Mouse (Mus musculus): ENCODE data around the gene Gmeb1. TPM values are rescaled to one million over a fixed set of nuclear protein-coding genes. Genes with fewer than 3 reads are reported as not detected.
A peak's percentile ranks its signal among the peaks of the same experiment; 100 is the strongest.

The Gmeb1 gene
- total and polyA plus RNA-seq, 3 experiments: 7.9 to 19.3 (median 9.0) TPM

DNA sequence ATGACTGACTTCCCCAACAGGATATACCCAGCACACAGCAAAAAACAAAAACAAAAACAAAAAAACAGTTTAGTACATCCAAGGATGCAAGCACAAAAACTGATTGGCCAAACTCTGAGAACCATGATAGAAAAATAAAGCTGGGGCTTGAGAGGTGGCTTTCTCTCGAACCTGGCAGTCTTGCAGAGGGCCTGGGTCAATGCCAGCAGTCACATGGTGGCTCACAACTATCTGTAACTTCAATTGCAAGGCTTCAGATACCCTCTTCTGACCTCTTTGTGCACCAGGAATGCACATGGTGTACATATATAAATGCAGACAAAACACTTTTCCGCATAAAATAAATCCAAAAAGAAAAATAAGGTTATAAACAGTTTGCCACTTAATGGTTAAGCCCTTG, 11.8 kb upstream of the Gmeb1 start:
- TF ChIP-seq ZMIZ1 (IDR thresholded peaks at IDR 0.05; ENCODE audit: low read depth, low read length): peak; percentile 54; the same call in 1 of the 2 replicates
- TF ChIP-seq USF1 (IDR thresholded peaks at IDR 0.05; ENCODE audit: low read depth, low read length): 0 out of 2 replicates have a peak, but pooled peaks have one; percentile 6
- TF ChIP-seq MAX (IDR thresholded peaks at IDR 0.05; ENCODE audit: low read length): peak; percentile 50; the same call in 1 of the 2 replicates
- peak; percentile 74 for TF ChIP-seq MYC (IDR thresholded peaks at IDR 0.05; ENCODE audit: low read depth, low read length)
- no peak for TF ChIP-seq ETS1 (conservative IDR thresholded peaks at IDR 0.05; ENCODE audit: low read depth, low read length)
- no peak for TF ChIP-seq ZKSCAN1 (IDR thresholded peaks at IDR 0.05; ENCODE audit: borderline replicate concordance, low read depth, low read length)
- H3K27ac ChIP-seq (ENCODE audit: insufficient read depth, low read depth): no peak overlapping the region
- in situ Hi-C loops (cut with MboI; ENCODE audit: low pct_ligation_motif_present, low pct_unique_long_range_greater_than_20kb, low sequenced_read_pairs): no loop called here

DNA sequence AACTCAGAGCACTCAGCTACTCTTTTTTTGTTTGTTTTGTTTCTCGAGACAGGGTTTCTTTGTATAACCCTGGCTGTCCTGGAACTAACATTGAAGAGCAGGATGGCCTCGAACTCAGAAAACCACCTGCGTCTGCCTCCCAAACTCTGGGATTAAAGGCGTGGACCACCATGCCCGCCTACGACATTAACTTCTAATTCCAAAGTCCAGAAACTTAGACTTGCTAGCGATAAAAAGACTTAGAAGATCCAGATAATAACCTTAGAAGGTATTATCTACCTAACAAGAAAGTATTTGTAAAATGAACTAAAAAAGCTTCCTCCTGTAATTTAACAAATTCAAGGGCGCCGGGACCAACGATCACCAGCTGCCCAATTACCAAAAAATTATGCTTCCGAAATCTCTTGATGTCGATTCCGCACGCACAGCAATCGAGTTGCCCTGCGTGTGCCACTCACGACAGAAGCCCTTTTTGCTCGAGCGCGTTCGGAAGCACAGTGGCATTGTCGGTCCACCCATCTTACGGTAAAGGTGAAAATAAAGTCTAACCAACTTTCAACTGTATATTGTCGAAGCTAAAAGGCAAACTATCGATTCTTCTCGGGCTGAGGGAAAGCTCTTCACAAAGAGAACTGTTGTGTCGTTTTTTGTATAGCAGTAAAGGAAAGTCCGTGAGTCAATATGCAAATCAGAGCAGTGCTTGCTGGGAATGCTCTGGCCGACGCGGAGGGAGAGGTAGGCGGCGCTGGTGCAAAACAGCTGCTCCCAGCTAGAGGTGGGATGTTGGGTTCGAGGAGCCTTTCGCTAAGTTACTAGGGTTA, 8.5 kb upstream of the Gmeb1 start:
- Histone ChIP-seq H3K9me3 (replicated peaks; ENCODE audit: low read length) (peaks cover 2% of the 10 kb centered on the region), H3K27me3 (replicated peaks) (no peaks in the 10 kb centered on the region), H3K4me2 (ENCODE audit: insufficient read depth, low read depth, poor library complexity, severe bottlenecking) (peak overlapping the region; percentile 47), H3K4me1 (ENCODE audit: control insufficient read depth in 1 of 2, insufficient read depth in 2 of 2) (peaks cover 0 to 21% of the 10 kb centered on the region in 2 experiments; a peak in 2 of 4 replicates), H3K79me2 (replicated peaks; ENCODE audit: control insufficient read depth, extremely low read depth, insufficient read depth, poor library complexity, severe bottlenecking) (peaks cover 9% of the 10 kb centered on the region), H3K27ac (ENCODE audit: insufficient read depth, low read depth) (peak overlapping the region; percentile 87), H3K9ac (ENCODE audit: insufficient read depth, low read depth) (peak overlapping the region; percentile 29; the same call in 1 of the 2 replicates), H3K4me3 (replicated peaks in 1 of 3; ENCODE audit: low read depth in 2 of 3, low read length in 2 of 3, poor library complexity in 1 of 3) (peak overlapping the region in 1 of 3 experiments; percentile 15), H3K36me3 (replicated peaks in 1 of 2; ENCODE audit: control insufficient read depth in 1 of 2, insufficient read depth in 1 of 2, low read length in 1 of 2) (peaks cover 0 to 14% of the 10 kb centered on the region in 2 experiments)
- peak; percentile 97 for DNase-seq (ENCODE audit: extremely low read depth)
- dilution Hi-C loops (cut with MboI; ENCODE audit: extremely low pct_ligation_motif_present, extremely low pct_unique_long_range_greater_than_20kb, low sequenced_read_pairs) (no loop called here), in situ Hi-C loops (cut with MboI; ENCODE audit: low pct_ligation_motif_present, low pct_unique_long_range_greater_than_20kb, low sequenced_read_pairs) (loop anchor here (5.0 kb wide), 1 partner anchor 88 kb away; no protein-coding TSS in a partner anchor)
- TF ChIP-seq TBP (conservative IDR thresholded peaks at IDR 0.05; ENCODE audit: low read depth, low read length): peak; percentile 99
- TF ChIP-seq USF2 (conservative IDR thresholded peaks at IDR 0.05; ENCODE audit: low read depth, low read length): no peak; the same call in 1 of the 2 replicates
- TF ChIP-seq NRF1 (IDR thresholded peaks at IDR 0.05; ENCODE audit: low read depth, low read length): peak; percentile 39
- no peak for TF ChIP-seq USF1 (IDR thresholded peaks at IDR 0.05; ENCODE audit: low read depth, low read length)
- no peak; the same call in 1 of the 2 replicates for TF ChIP-seq JUN (IDR thresholded peaks at IDR 0.05; ENCODE audit: insufficient read depth, low read depth, low read length)
- TF ChIP-seq KAT2A (IDR thresholded peaks at IDR 0.05; ENCODE audit: insufficient replicate concordance, low read length): no peak
- TF ChIP-seq MAZ (IDR thresholded peaks at IDR 0.05; ENCODE audit: low read depth, low read length): peak; percentile 73
- TF ChIP-seq ZC3H11A (IDR thresholded peaks at IDR 0.05; ENCODE audit: low read depth, low read length): no peak; the same call in 1 of the 2 replicates
- peak; percentile 95 for TF ChIP-seq POLR2A (IDR thresholded peaks at IDR 0.05; ENCODE audit: low read depth, low read length)
- TF ChIP-seq TCF12 (IDR thresholded peaks at IDR 0.05; ENCODE audit: low read depth, low read length): peak; percentile 94
- no peak; the same call in 1 of the 2 replicates for TF ChIP-seq CHD2 (IDR thresholded peaks at IDR 0.05; ENCODE audit: low read length)
- TF ChIP-seq JUND (conservative IDR thresholded peaks at IDR 0.05; ENCODE audit: low read depth, low read length): peak; percentile 80
- TF ChIP-seq RAD21 (IDR thresholded peaks at IDR 0.05; ENCODE audit: low read depth, low read length): peak; percentile 39
- TF ChIP-seq ELF1 (IDR thresholded peaks at IDR 0.05; ENCODE audit: low read depth, low read length): peak; percentile 49; the same call in 1 of the 2 replicates
- peak; percentile 81 for TF ChIP-seq BHLHE40 (IDR thresholded peaks at IDR 0.05; ENCODE audit: low read depth, low read length)
- peak; percentile 89 for TF ChIP-seq MEF2A (IDR thresholded peaks at IDR 0.05; ENCODE audit: borderline replicate concordance, low read depth, low read length)
- peak; percentile 51 for TF ChIP-seq MYC (IDR thresholded peaks at IDR 0.05; ENCODE audit: low read depth, low read length)
- TF ChIP-seq MAFK (IDR thresholded peaks at IDR 0.05; ENCODE audit: insufficient replicate concordance, low read length): peak; percentile 70; the same call in 1 of the 2 replicates
- peak; percentile 74 for TF ChIP-seq HCFC1 (IDR thresholded peaks at IDR 0.05; ENCODE audit: low read depth, low read length)
- peak; percentile 64; the same call in 1 of the 2 replicates for TF ChIP-seq MXI1 (IDR thresholded peaks at IDR 0.05; ENCODE audit: low read depth, low read length)
- peak; percentile 57; the same call in 1 of the 2 replicates for TF ChIP-seq E2F4 (IDR thresholded peaks at IDR 0.05; ENCODE audit: insufficient replicate concordance, low read depth, low read length)
- TF ChIP-seq SMC3 (IDR thresholded peaks at IDR 0.05; ENCODE audit: low read depth, low read length): peak; percentile 46
- no peak for TF ChIP-seq UBTF (IDR thresholded peaks at IDR 0.05; ENCODE audit: low read depth, low read length)
- TF ChIP-seq MAX (IDR thresholded peaks at IDR 0.05; ENCODE audit: low read length): peak; percentile 66
- peak; percentile 100 for TF ChIP-seq ZMIZ1 (IDR thresholded peaks at IDR 0.05; ENCODE audit: low read depth, low read length)
- TF ChIP-seq CHD1 (IDR thresholded peaks at IDR 0.05; ENCODE audit: low read depth, low read length): 0 out of 2 replicates have a peak, but pooled peaks have one; percentile 61

More for the DNA sequence above, 11.8 kb upstream of the Gmeb1 start:
- DNase-seq (ENCODE audit: extremely low read depth): no peak
- Histone ChIP-seq H3K9me3 (replicated peaks; ENCODE audit: low read length) (no peaks in the 10 kb centered on the region), H3K4me3 (replicated peaks in 1 of 3; ENCODE audit: low read depth in 2 of 3, low read length in 2 of 3, poor library complexity in 1 of 3) (peak overlapping the region; percentile 31 to 91 (median 78)), H3K9ac (ENCODE audit: insufficient read depth, low read depth) (peak overlapping the region; percentile 99), H3K4me1 (ENCODE audit: control insufficient read depth in 1 of 2, insufficient read depth in 2 of 2) (peaks cover 3 to 42% of the 10 kb centered on the region in 2 experiments; a peak in 3 of 4 replicates), H3K36me3 (replicated peaks in 1 of 2; ENCODE audit: control insufficient read depth in 1 of 2, insufficient read depth in 1 of 2, low read length in 1 of 2) (peaks cover 3 to 9% of the 10 kb centered on the region in 2 experiments), H3K79me2 (replicated peaks; ENCODE audit: control insufficient read depth, extremely low read depth, insufficient read depth, poor library complexity, severe bottlenecking) (peaks cover 12% of the 10 kb centered on the region), H3K4me2 (ENCODE audit: insufficient read depth, low read depth, poor library complexity, severe bottlenecking) (peak overlapping the region; percentile 97), H3K27me3 (replicated peaks) (no peaks in the 10 kb centered on the region)
- dilution Hi-C loops (cut with MboI; ENCODE audit: extremely low pct_ligation_motif_present, extremely low pct_unique_long_range_greater_than_20kb, low sequenced_read_pairs): no loop called here

Measured in CH12.LX (cell line).